Mouse (Mus musculus): ENCODE results near the gene Capn15. TPM values are rescaled to one million over a fixed set of nuclear protein-coding genes. Genes with fewer than 3 reads are reported as not detected.

The Capn15 gene
- total and polyA plus RNA-seq, 3 experiments: 2.1 to 11.5 (median 6.0) TPM

DNA sequence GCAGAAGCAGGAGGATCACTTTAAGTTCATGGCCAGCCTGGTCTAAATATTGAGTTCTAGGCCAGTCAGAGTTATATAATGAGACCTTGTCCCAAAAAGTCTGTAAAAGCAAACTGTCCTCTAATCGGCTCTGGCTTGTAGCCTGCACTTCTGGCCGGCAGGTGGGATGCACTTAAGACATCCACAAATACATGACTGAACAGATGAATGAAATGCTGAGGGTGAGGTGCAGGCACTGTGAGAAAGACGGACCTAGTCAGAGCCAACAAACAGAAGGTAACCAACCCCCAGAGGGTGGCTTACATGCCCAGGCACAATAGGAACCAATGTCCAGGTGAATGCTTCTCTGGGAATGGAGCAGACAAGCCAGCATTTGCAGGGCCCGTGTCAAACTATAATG is 71.3 kb downstream of the Capn15 start:
- dilution Hi-C loops (cut with MboI; ENCODE audit: extremely low pct_ligation_motif_present, extremely low pct_unique_long_range_greater_than_20kb, low sequenced_read_pairs): no loop called here

DNA sequence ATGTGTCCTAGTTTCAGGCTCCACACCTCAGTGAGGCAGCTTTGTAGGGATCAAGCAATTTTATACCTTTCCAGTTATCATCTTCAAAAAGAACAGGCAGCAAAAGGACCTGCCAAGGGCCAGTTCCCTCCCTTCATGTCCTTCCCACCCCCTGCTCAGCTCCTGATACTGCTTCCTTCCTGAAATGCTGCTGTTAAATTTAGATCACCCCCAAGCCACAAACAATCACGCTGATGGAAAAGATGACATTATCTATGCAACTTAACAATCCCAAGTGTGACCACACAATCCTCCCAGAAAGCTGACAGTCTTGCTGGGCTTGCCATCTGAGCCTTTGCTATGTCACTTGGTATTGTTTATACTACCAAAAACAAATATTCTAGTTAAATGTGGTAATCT is 71.7 kb downstream of the Capn15 start:
- Histone ChIP-seq H3K4me2 (ENCODE audit: insufficient read depth, low read depth, poor library complexity, severe bottlenecking) (no peak overlapping the region), H3K4me3 (replicated peaks in 1 of 3; ENCODE audit: low read depth in 2 of 3, low read length in 2 of 3, poor library complexity in 1 of 3) (no peak overlapping the region), H3K79me2 (replicated peaks; ENCODE audit: control insufficient read depth, extremely low read depth, insufficient read depth, poor library complexity, severe bottlenecking) (peaks cover 30% of the 10 kb centered on the region), H3K9ac (ENCODE audit: insufficient read depth, low read depth) (no peak overlapping the region), H3K36me3 (replicated peaks in 1 of 2; ENCODE audit: control insufficient read depth in 1 of 2, insufficient read depth in 1 of 2, low read length in 1 of 2) (peaks cover 13 to 64% of the 10 kb centered on the region in 2 experiments), H3K27me3 (replicated peaks) (no peaks in the 10 kb centered on the region), H3K9me3 (replicated peaks; ENCODE audit: low read length) (no peaks in the 10 kb centered on the region), H3K4me1 (ENCODE audit: control insufficient read depth in 1 of 2, insufficient read depth in 2 of 2) (peaks cover 16 to 53% of the 10 kb centered on the region in 2 experiments), H3K27ac (ENCODE audit: insufficient read depth, low read depth) (no peak overlapping the region)
- no peak for DNase-seq (ENCODE audit: extremely low read depth)
- in situ Hi-C loops (cut with MboI; ENCODE audit: low pct_ligation_motif_present, low pct_unique_long_range_greater_than_20kb, low sequenced_read_pairs) (no loop called here), dilution Hi-C loops (cut with MboI; ENCODE audit: extremely low pct_ligation_motif_present, extremely low pct_unique_long_range_greater_than_20kb, low sequenced_read_pairs) (no loop called here)
- TF ChIP-seq KAT2A (IDR thresholded peaks at IDR 0.05; ENCODE audit: insufficient replicate concordance, low read length) (no peak), USF1 (IDR thresholded peaks at IDR 0.05; ENCODE audit: low read depth, low read length) (no peak), RCOR1 (conservative IDR thresholded peaks at IDR 0.05; ENCODE audit: low read depth, low read length) (no peak), USF2 (conservative IDR thresholded peaks at IDR 0.05; ENCODE audit: low read depth, low read length) (no peak), IRF4 (IDR thresholded peaks at IDR 0.05; ENCODE audit: low read depth, low read length) (no peak), CHD1 (IDR thresholded peaks at IDR 0.05; ENCODE audit: low read depth, low read length) (no peak), POLR2A (IDR thresholded peaks at IDR 0.05; ENCODE audit: low read depth, low read length) (no peak), JUND (conservative IDR thresholded peaks at IDR 0.05; ENCODE audit: low read depth, low read length) (no peak; the same call in 1 of the 2 replicates), ETS1 (conservative IDR thresholded peaks at IDR 0.05; ENCODE audit: low read depth, low read length) (peak; percentile 57), SIN3A (IDR thresholded peaks at IDR 0.05; ENCODE audit: low read length) (0 out of 2 replicates have a peak, but pooled peaks have one; percentile 26), MXI1 (IDR thresholded peaks at IDR 0.05; ENCODE audit: low read depth, low read length) (no peak), MEF2A (IDR thresholded peaks at IDR 0.05; ENCODE audit: borderline replicate concordance, low read depth, low read length) (peak; percentile 70; the same call in 1 of the 2 replicates), NRF1 (IDR thresholded peaks at IDR 0.05; ENCODE audit: low read depth, low read length) (no peak), CTCF (conservative IDR thresholded peaks at IDR 0.05 in 1 of 2, IDR thresholded peaks at IDR 0.05 in 1 of 2; ENCODE audit: low read depth in 2 of 2, low read length in 2 of 2) (no peak), GABPA (IDR thresholded peaks at IDR 0.05; ENCODE audit: insufficient replicate concordance, low read depth, low read length) (no peak), EP300 (IDR thresholded peaks at IDR 0.05; ENCODE audit: low read length) (0 out of 2 replicates have a peak, but pooled peaks have one; percentile 37), SMC3 (IDR thresholded peaks at IDR 0.05; ENCODE audit: low read depth, low read length) (no peak), CHD2 (IDR thresholded peaks at IDR 0.05; ENCODE audit: low read length) (no peak), MAFK (IDR thresholded peaks at IDR 0.05; ENCODE audit: insufficient replicate concordance, low read length) (0 out of 2 replicates have a peak, but pooled peaks have one; percentile 14), BHLHE40 (IDR thresholded peaks at IDR 0.05; ENCODE audit: low read depth, low read length) (peak; percentile 24; the same call in 1 of the 2 replicates), JUN (IDR thresholded peaks at IDR 0.05; ENCODE audit: insufficient read depth, low read depth, low read length) (peak; percentile 49; the same call in 1 of the 2 replicates), ELF1 (IDR thresholded peaks at IDR 0.05; ENCODE audit: low read depth, low read length) (no peak), ZC3H11A (IDR thresholded peaks at IDR 0.05; ENCODE audit: low read depth, low read length) (no peak), MAZ (IDR thresholded peaks at IDR 0.05; ENCODE audit: low read depth, low read length) (no peak)

More for the DNA sequence above, 71.3 kb downstream of the Capn15 start:
- DNase-seq (ENCODE audit: extremely low read depth): no peak
- H3K9me3 ChIP-seq (replicated peaks; ENCODE audit: low read length): no peaks in the 10 kb centered on the region
- no peaks in the 10 kb centered on the region for H3K27me3 ChIP-seq (replicated peaks)
- peaks cover 16 to 53% of the 10 kb centered on the region in 2 experiments for H3K4me1 ChIP-seq (ENCODE audit: control insufficient read depth in 1 of 2, insufficient read depth in 2 of 2)
- no peak overlapping the region for H3K4me2 ChIP-seq (ENCODE audit: insufficient read depth, low read depth, poor library complexity, severe bottlenecking)
- TF ChIP-seq CHD2 (IDR thresholded peaks at IDR 0.05; ENCODE audit: low read length) (no peak), HCFC1 (IDR thresholded peaks at IDR 0.05; ENCODE audit: low read depth, low read length) (no peak), KAT2A (IDR thresholded peaks at IDR 0.05; ENCODE audit: insufficient replicate concordance, low read length) (no peak), MXI1 (IDR thresholded peaks at IDR 0.05; ENCODE audit: low read depth, low read length) (no peak), IRF4 (IDR thresholded peaks at IDR 0.05; ENCODE audit: low read depth, low read length) (no peak)
- peaks cover 33% of the 10 kb centered on the region for H3K79me2 ChIP-seq (replicated peaks; ENCODE audit: control insufficient read depth, extremely low read depth, insufficient read depth, poor library complexity, severe bottlenecking)
- H3K4me3 ChIP-seq (replicated peaks in 1 of 3; ENCODE audit: low read depth in 2 of 3, low read length in 2 of 3, poor library complexity in 1 of 3): no peak overlapping the region
- in situ Hi-C loops (cut with MboI; ENCODE audit: low pct_ligation_motif_present, low pct_unique_long_range_greater_than_20kb, low sequenced_read_pairs): no loop called here
- H3K36me3 ChIP-seq (replicated peaks in 1 of 2; ENCODE audit: control insufficient read depth in 1 of 2, insufficient read depth in 1 of 2, low read length in 1 of 2): peaks cover 13 to 64% of the 10 kb centered on the region in 2 experiments
- no peak overlapping the region for H3K27ac ChIP-seq (ENCODE audit: insufficient read depth, low read depth)
- H3K9ac ChIP-seq (ENCODE audit: insufficient read depth, low read depth): no peak overlapping the region

All from CH12.LX (cell line).